In genomic region chr2:93709241-93709640, GRCm38 (mm10) we compare ENCODE assay signal across 25 mouse cellular contexts.
"Had no signal": no experiment of that assay in that cellular context is flagged by ENCODE, and none has a peak within 500 bp of the region (broad histone marks: within the 10 kb centered on the region; RNA-seq: fewer than 3 reads in every experiment).

No protein-coding gene starts in this region.

- H3K4me2 ChIP-seq: forebrain, embryonic 15.5 days; heart, embryonic 11.5 days; heart, embryonic 13.5 days; heart, embryonic 15.5 days; hindbrain, embryonic 12.5 days; hindbrain, embryonic 14.5 days; intestine, embryonic 15.5 days; limb, embryonic 12.5 days; liver, embryonic 13.5 days; liver, embryonic 15.5 days had no signal

- H3K27ac ChIP-seq: forebrain, embryonic 15.5 days; heart, adult 2 months; heart, embryonic 13.5 days; heart, embryonic 15.5 days; hindbrain, embryonic 12.5 days; hindbrain, embryonic 14.5 days; intestine, embryonic 15.5 days; kidney, postnatal 0 days; layer of hippocampus, adult 2 months; left cerebral cortex, adult 2 months; limb, embryonic 10.5 days; limb, embryonic 12.5 days; liver, embryonic 13.5 days; liver, embryonic 15.5 days had no signal

- DNase-seq: forebrain, postnatal 0 days; gastrocnemius, postnatal 14 days; heart, adult 11 months; heart, adult 2 months; heart, postnatal 14 days; heart, postnatal 36 days; kidney, postnatal 25 days; liver; liver, embryonic 13.5 days had no signal

- H3K4me3 ChIP-seq: forebrain, embryonic 15.5 days; heart, adult 2 months; heart, embryonic 13.5 days; heart, embryonic 15.5 days; hindbrain, embryonic 12.5 days; intestine, embryonic 15.5 days; layer of hippocampus, adult 2 months; left cerebral cortex, adult 2 months; limb, embryonic 10.5 days; limb, embryonic 12.5 days; liver, embryonic 13.5 days; liver, embryonic 15.5 days had no signal

- H3K4me1 ChIP-seq: forebrain, embryonic 15.5 days; heart, embryonic 15.5 days; hindbrain, embryonic 12.5 days; intestine, embryonic 15.5 days; liver, embryonic 13.5 days; liver, embryonic 15.5 days had no signal

- ATAC-seq: forebrain, embryonic 15.5 days; forebrain, postnatal 0 days; hindbrain, embryonic 16.5 days; inflammation-experienced regulatory T-cells, adult 6 months; intestine, embryonic 15.5 days; intestine, postnatal 0 days had no signal

- H3K9me3 ChIP-seq: forebrain, embryonic 15.5 days; heart, embryonic 13.5 days; heart, embryonic 15.5 days; hindbrain, embryonic 12.5 days; intestine, embryonic 15.5 days; limb, embryonic 10.5 days; limb, embryonic 12.5 days; liver, embryonic 13.5 days; liver, embryonic 15.5 days had no signal

- H3K36me3 ChIP-seq: forebrain, embryonic 15.5 days; heart, embryonic 15.5 days; intestine, embryonic 15.5 days; liver, embryonic 15.5 days had no signal

- H3K27me3 ChIP-seq: forebrain, embryonic 15.5 days; heart, embryonic 13.5 days; heart, embryonic 15.5 days; hindbrain, embryonic 12.5 days; intestine, embryonic 15.5 days; liver, embryonic 13.5 days; liver, embryonic 15.5 days had no signal

- H3K9ac ChIP-seq: forebrain, embryonic 15.5 days; forebrain, postnatal 0 days; heart, embryonic 13.5 days; heart, embryonic 15.5 days; hindbrain, embryonic 12.5 days; hindbrain, embryonic 14.5 days; intestine, embryonic 15.5 days; limb, embryonic 12.5 days; liver, embryonic 13.5 days; liver, embryonic 15.5 days had no signal
